Mouse (Mus musculus): ENCODE results near the gene Mast1.

DNA sequence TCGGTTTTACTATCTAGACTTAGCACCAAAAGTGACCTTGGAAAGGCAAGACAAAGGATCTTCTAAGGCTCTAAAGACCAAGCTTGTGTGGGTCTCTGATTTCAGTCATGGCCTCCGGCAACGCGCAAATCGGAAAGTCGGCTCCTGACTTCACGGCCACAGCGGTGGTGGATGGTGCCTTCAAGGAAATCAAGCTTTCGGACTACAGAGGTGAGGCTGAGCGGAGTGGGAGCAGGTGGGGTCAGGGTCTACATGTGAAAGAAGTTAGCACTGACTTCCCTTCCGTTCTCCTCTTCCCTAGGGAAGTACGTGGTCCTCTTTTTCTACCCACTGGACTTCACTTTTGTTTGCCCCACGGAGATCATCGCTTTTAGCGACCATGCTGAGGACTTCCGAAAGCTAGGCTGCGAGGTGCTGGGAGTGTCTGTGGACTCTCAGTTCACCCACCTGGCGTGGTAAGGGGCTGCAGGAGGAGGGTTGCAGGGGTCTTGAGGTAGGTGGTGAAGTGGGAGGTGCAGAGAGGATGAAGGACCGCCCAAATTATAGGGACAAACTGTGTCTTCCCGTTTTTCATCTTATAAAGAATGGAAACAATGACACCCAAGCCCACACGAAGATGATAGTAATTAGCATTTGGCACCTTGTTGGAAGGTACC lies 33.1 kb upstream of the Mast1 start:
- TF ChIP-seq CTCF (IDR thresholded peaks at IDR 0.05) (no peak), POLR2A (IDR thresholded peaks at IDR 0.05; ENCODE audit: insufficient read depth, low read depth, low read length) (no peak)

All from heart, adult 2 months (tissue).